Mouse (Mus musculus) CH12.LX (cell line): ENCODE measurements around the gene Rcan2. TPM values are rescaled to one million over a fixed set of nuclear protein-coding genes. Genes with fewer than 3 reads are reported as not detected.

Experiments used
- DNase-seq: peaks from one replicate; pipeline ENCODE4 v3.0.0-alpha.2; 2013; ENCODE audit errors: extremely low read depth
- H3K27ac ChIP-seq: 2 replicates; pipeline ENCODE4 v1.5.1; 2012; ENCODE audit warnings: low read depth, mild to moderate bottlenecking, control low read depth, moderate library complexity; ENCODE audit not compliant: insufficient read depth
- H3K27me3 ChIP-seq: replicated peaks from 2 replicates; pipeline ENCODE3; 2012; ENCODE audit warnings: inconsistent platforms
- H3K36me3 ChIP-seq, 2 experiments: replicated peaks in 1 of 2; 2 replicates each; pipeline versions ENCODE3 to v1.6.1; 2012; ENCODE audit warnings: inconsistent platforms in 1 of 2, low read length in 1 of 2, mild to moderate bottlenecking in 1 of 2, mixed read lengths in 1 of 2, moderate library complexity in 1 of 2; ENCODE audit not compliant: control insufficient read depth in 1 of 2, insufficient read depth in 1 of 2
- H3K4me1 ChIP-seq, 2 experiments: 2 replicates each; pipeline ENCODE4 v1.6.1; 2012; ENCODE audit warnings: inconsistent platforms in 1 of 2, moderate library complexity in 1 of 2; ENCODE audit not compliant: insufficient read depth in 2 of 2, control insufficient read depth in 1 of 2
- H3K4me2 ChIP-seq: 2 replicates; pipeline ENCODE4 v1.6.1; 2012; ENCODE audit warnings: low read depth, mild to moderate bottlenecking, control low read depth; ENCODE audit not compliant: poor library complexity, insufficient read depth, severe bottlenecking
- H3K4me3 ChIP-seq, 3 experiments: fragments of 150-350 bp in 1 of 3; sonication (generic) in 1 of 3; replicated peaks in 1 of 3; 2 replicates each; pipeline versions ENCODE3 to v1.5.1; 2011 to 2012; ENCODE audit warnings: low read depth in 2 of 3, low read length in 2 of 3, mild to moderate bottlenecking in 2 of 3, moderate library complexity in 2 of 3, control low read depth in 1 of 3, improper control_type of control experiment in 1 of 3, inconsistent platforms in 1 of 3, mixed read lengths in 1 of 3; ENCODE audit not compliant: poor library complexity in 1 of 3
- H3K79me2 ChIP-seq: replicated peaks from 2 replicates; pipeline ENCODE4 v1.6.1; 2012; ENCODE audit warnings: mild to moderate bottlenecking, moderate library complexity; ENCODE audit not compliant: control insufficient read depth, poor library complexity, insufficient read depth, severe bottlenecking; ENCODE audit errors: extremely low read depth
- H3K9ac ChIP-seq: 2 replicates; pipeline ENCODE4 v1.6.1; 2012; ENCODE audit warnings: low read depth, mild to moderate bottlenecking, control low read depth, moderate library complexity; ENCODE audit not compliant: insufficient read depth
- H3K9me3 ChIP-seq: replicated peaks from 2 replicates; pipeline ENCODE3; 2012; ENCODE audit warnings: low read length, inconsistent platforms, mixed read lengths
- BHLHE40 ChIP-seq: IDR thresholded peaks from 2 replicates; pipeline ENCODE4 v1.6.1; 2011; ENCODE audit warnings: mild to moderate bottlenecking, low read depth, low read length, improper control_type of control experiment
- EP300 ChIP-seq: IDR thresholded peaks from 2 replicates; pipeline ENCODE4 v1.6.1; 2011; ENCODE audit warnings: low read length, improper control_type of control experiment
- ETS1 ChIP-seq: conservative IDR thresholded peaks from 2 replicates; pipeline ENCODE4 v1.6.1; 2012; ENCODE audit warnings: low read depth, mild to moderate bottlenecking, inconsistent platforms, low read length, improper control_type of control experiment, moderate library complexity
- HCFC1 ChIP-seq: IDR thresholded peaks from 2 replicates; pipeline ENCODE4 v1.6.1; 2012; ENCODE audit warnings: low read depth, mild to moderate bottlenecking, inconsistent platforms, low read length, improper control_type of control experiment
- JUN ChIP-seq: IDR thresholded peaks from 2 replicates; pipeline ENCODE4 v1.6.1; 2011; ENCODE audit warnings: low read depth, mild to moderate bottlenecking, low read length, improper control_type of control experiment, moderate library complexity; ENCODE audit not compliant: insufficient read depth
- KAT2A ChIP-seq: IDR thresholded peaks from 2 replicates; pipeline ENCODE4 v1.6.1; 2012; ENCODE audit warnings: low read length, improper control_type of control experiment, inconsistent platforms; ENCODE audit not compliant: insufficient replicate concordance
- MAFK ChIP-seq: IDR thresholded peaks from 2 replicates; pipeline ENCODE4 v1.6.1; 2011; ENCODE audit warnings: low read length, improper control_type of control experiment; ENCODE audit not compliant: insufficient replicate concordance
- MAX ChIP-seq: IDR thresholded peaks from 2 replicates; pipeline ENCODE4 v1.6.1; 2011; ENCODE audit warnings: low read length, improper control_type of control experiment
- MAZ ChIP-seq: IDR thresholded peaks from 2 replicates; pipeline ENCODE4 v1.6.1; 2012; ENCODE audit warnings: low read depth, mild to moderate bottlenecking, inconsistent platforms, low read length, improper control_type of control experiment, moderate library complexity
- MXI1 ChIP-seq: IDR thresholded peaks from 2 replicates; pipeline ENCODE4 v1.6.1; 2011; ENCODE audit warnings: mild to moderate bottlenecking, low read depth, low read length, improper control_type of control experiment
- MYC ChIP-seq: IDR thresholded peaks from 2 replicates; pipeline ENCODE4 v1.6.1; 2011; ENCODE audit warnings: low read depth, mild to moderate bottlenecking, improper control_type of control experiment, low read length
- NELFE ChIP-seq: IDR thresholded peaks from 2 replicates; pipeline ENCODE4 v1.6.1; 2011; ENCODE audit warnings: low read depth, low read length, improper control_type of control experiment
- NRF1 ChIP-seq: IDR thresholded peaks from 2 replicates; pipeline ENCODE4 v1.6.1; 2014; ENCODE audit warnings: low read depth, mild to moderate bottlenecking, inconsistent platforms, low read length, improper control_type of control experiment, moderate library complexity
- POLR2A ChIP-seq: IDR thresholded peaks from 2 replicates; pipeline ENCODE4 v1.6.1; 2011; ENCODE audit warnings: low read depth, mild to moderate bottlenecking, improper control_type of control experiment, low read length
- POLR2AphosphoS2 ChIP-seq: IDR thresholded peaks from 2 replicates; pipeline ENCODE4 v1.6.1; 2011; ENCODE audit warnings: low read depth, low read length, improper control_type of control experiment
- SIN3A ChIP-seq: IDR thresholded peaks from 2 replicates; pipeline ENCODE4 v1.6.1; 2012; ENCODE audit warnings: low read length, improper control_type of control experiment, inconsistent platforms
- SMC3 ChIP-seq: IDR thresholded peaks from 2 replicates; pipeline ENCODE4 v1.6.1; 2011; ENCODE audit warnings: low read depth, low read length, improper control_type of control experiment
- TBP ChIP-seq: conservative IDR thresholded peaks from 2 replicates; pipeline ENCODE4 v1.6.1; 2011; ENCODE audit warnings: low read depth, low read length, improper control_type of control experiment
- TCF12 ChIP-seq: IDR thresholded peaks from 2 replicates; pipeline ENCODE4 v1.6.1; 2014; ENCODE audit warnings: low read depth, mild to moderate bottlenecking, inconsistent platforms, low read length, improper control_type of control experiment
- UBTF ChIP-seq: IDR thresholded peaks from 2 replicates; pipeline ENCODE4 v1.6.1; 2012; ENCODE audit warnings: low read depth, mild to moderate bottlenecking, inconsistent platforms, low read length, improper control_type of control experiment, moderate library complexity
- USF1 ChIP-seq: IDR thresholded peaks from 2 replicates; pipeline ENCODE4 v1.6.1; 2014; ENCODE audit warnings: low read depth, mild to moderate bottlenecking, inconsistent platforms, low read length, improper control_type of control experiment
- USF2 ChIP-seq: conservative IDR thresholded peaks from 2 replicates; pipeline ENCODE4 v1.6.1; 2011; ENCODE audit warnings: low read depth, low read length, improper control_type of control experiment
- ZNF384 ChIP-seq: IDR thresholded peaks from 2 replicates; pipeline ENCODE4 v1.6.1; 2012; ENCODE audit warnings: low read depth, low read length, improper control_type of control experiment, inconsistent platforms
- dilution Hi-C: fragments of 300-500 bp; cut with MboI; formaldehyde crosslinking; loops from 2 replicates; pipeline ENCODE4 v1.14.3; 2020; ENCODE audit warnings: low sequenced_read_pairs; ENCODE audit not compliant: extremely low pct_unique_long_range_greater_than_20kb, extremely low pct_ligation_motif_present
- in situ Hi-C: fragments of 300-500 bp; cut with MboI; formaldehyde crosslinking; loops from 3 replicates; pipeline ENCODE4 v1.14.3; 2019; ENCODE audit warnings: low sequenced_read_pairs, low pct_ligation_motif_present, low pct_unique_long_range_greater_than_20kb, mixed read lengths
- polyA plus RNA-seq: library from polyadenylated mRNA; unstranded; fragments of >175 nt; gene quantifications from 2 replicates; pipeline ENCODE4 v1.2.1, GENCODE M21; 2012; ENCODE audit warnings: low read depth; ENCODE audit not compliant: insufficient read length
- total RNA-seq, 2 experiments: library from RNA; depleted of rRNA; stranded (reverse); fragments of 300-350 nt in 1 of 2; fragments of >200 nt in 1 of 2; gene quantifications; 2 replicates each; pipeline ENCODE4 v1.2.3; 2012 to 2014

Rcan2 gene
- total and polyA plus RNA-seq, 3 experiments: 0.32 to 1.5 TPM; not detected in 1

DNA sequence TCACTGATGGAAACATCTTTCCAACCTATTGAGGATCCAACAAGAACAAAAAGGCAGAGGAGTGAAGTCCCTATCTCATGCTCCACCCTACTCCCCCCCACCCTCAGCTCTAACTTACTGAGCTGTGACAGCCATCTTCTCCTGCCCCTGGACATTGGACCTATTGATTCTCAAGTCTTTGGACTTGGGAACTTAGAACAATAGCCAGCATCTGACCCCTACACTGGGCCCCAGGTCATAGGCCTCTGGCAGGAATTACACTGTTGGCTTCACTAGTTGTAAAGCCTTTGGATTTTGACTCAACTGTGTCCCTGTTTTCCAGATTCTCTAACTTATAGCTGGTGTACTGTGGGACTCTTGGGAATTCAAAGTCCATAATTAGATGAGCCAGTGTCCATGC is 270.5 kb downstream of the Rcan2 start:
- in situ Hi-C loops (loop anchor here (10.0 kb wide), 1 partner anchor 53 kb away; no protein-coding TSS in a partner anchor), dilution Hi-C loops (no loop called here)
- no peak overlapping the region for H3K27ac ChIP-seq
- H3K79me2 ChIP-seq: no peaks in the 10 kb centered on the region
- no peak for DNase-seq
- no peaks in the 10 kb centered on the region for H3K36me3 ChIP-seq
- H3K4me3 ChIP-seq: no peak overlapping the region
- H3K9me3 ChIP-seq: peaks cover 5% of the 10 kb centered on the region
- H3K9ac ChIP-seq: no peak overlapping the region
- no peaks in the 10 kb centered on the region for H3K4me1 ChIP-seq
- H3K27me3 ChIP-seq: peaks cover 74% of the 10 kb centered on the region
- TF ChIP-seq MAX: no peak
- TF ChIP-seq KAT2A: no peak
- no peak for TF ChIP-seq POLR2A
- no peak for TF ChIP-seq NELFE
- TF ChIP-seq NRF1: no peak
- no peak for TF ChIP-seq POLR2AphosphoS2
- no peak for TF ChIP-seq UBTF
- no peak for TF ChIP-seq BHLHE40
- TF ChIP-seq MYC: no peak
- no peak for TF ChIP-seq TBP
- TF ChIP-seq EP300: no peak
- no peak for TF ChIP-seq USF2
- no peak for TF ChIP-seq ETS1
- TF ChIP-seq MAFK: no peak
- no peak for TF ChIP-seq JUN
- no peak for TF ChIP-seq HCFC1
- no peak for TF ChIP-seq MAZ
- no peak for TF ChIP-seq MXI1
- no peak overlapping the region for H3K4me2 ChIP-seq

DNA sequence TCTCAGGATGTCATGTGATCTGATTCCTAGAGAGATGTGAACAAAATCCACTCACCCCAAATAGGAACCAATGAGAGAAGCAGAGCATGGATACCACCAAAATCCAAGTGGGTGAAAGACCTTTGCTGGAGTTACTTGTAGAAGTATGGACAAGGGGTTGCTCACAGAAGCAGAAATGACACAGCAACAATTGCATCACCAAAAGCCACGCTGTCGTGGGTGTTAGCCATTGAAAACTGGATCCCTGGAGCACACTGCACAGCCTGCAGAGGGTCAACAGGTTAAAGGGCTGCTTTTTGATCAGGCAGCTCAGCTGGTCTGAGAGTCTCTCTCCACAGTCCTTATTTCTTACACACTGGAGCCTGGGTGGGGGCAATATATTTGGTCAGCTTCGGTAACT is 274.4 kb downstream of the Rcan2 start:
- in situ Hi-C loops: loop anchor here (10.0 kb wide), 1 partner anchor 49 kb away; no protein-coding TSS in a partner anchor
- Histone ChIP-seq H3K9ac (no peak overlapping the region), H3K27me3 (peaks cover 71% of the 10 kb centered on the region), H3K9me3 (peaks cover 2% of the 10 kb centered on the region), H3K27ac (no peak overlapping the region), H3K4me3 (no peak overlapping the region), H3K79me2 (no peaks in the 10 kb centered on the region), H3K36me3 (no peaks in the 10 kb centered on the region), H3K4me2 (no peak overlapping the region; the same call in 1 of the 2 replicates), H3K4me1 (0 out of 4 replicates have a peak, but pooled peaks cover 0 to 3% of the 10 kb centered on the region in 2 experiments)
- TF ChIP-seq USF1 (no peak), UBTF (no peak), USF2 (no peak), ZNF384 (no peak), TCF12 (no peak), MAZ (no peak), POLR2A (no peak), SIN3A (no peak), EP300 (no peak), SMC3 (no peak), POLR2AphosphoS2 (no peak), NELFE (no peak)
- DNase-seq: no peak
- dilution Hi-C loops: no loop called here
